Mouse (Mus musculus) fibroblast of lung, adult 2 months (primary cell): ENCODE data around the gene Itprid1.

Experiments used
- DNase-seq: peaks from one replicate; pipeline ENCODE4 v3.0.0-alpha.2; 2011; ENCODE audit warnings: low read depth

The Itprid1 gene

GRCm38 (mm10) chr6:55836650-55837320 lies at the start of gene Itprid1:
Gene Itprid1, plus strand, starts transcription at chr6:55836895.
- DNase-seq, result no peak

GRCm38 (mm10) chr6:55789557-55789956 lies 47.1 kb upstream of the Itprid1 start:
- DNase-seq, result no peak

GRCm38 (mm10) chr6:55791852-55792496 lies 44.7 kb upstream of the Itprid1 start:
- no peak for DNase-seq

- DNase-seq, result no peak
These were observed 44.2 kb upstream of the Itprid1 start for GRCm38 (mm10) chr6:55792536-55792935.

- DNase-seq, result no peak
These were observed 34.0 kb upstream of the Itprid1 start for GRCm38 (mm10) chr6:55802686-55803085.

GRCm38 (mm10) chr6:55803357-55803756 lies 33.3 kb upstream of the Itprid1 start:
- no peak for DNase-seq

GRCm38 (mm10) chr6:55803991-55804680 lies 32.6 kb upstream of the Itprid1 start:
- DNase-seq, result no peak

GRCm38 (mm10) chr6:55804681-55805000 lies 32.1 kb upstream of the Itprid1 start:
- no peak for DNase-seq

GRCm38 (mm10) chr6:55805291-55806137 lies 31.2 kb upstream of the Itprid1 start:
- DNase-seq, result no peak

GRCm38 (mm10) chr6:55806537-55806936 lies 30.2 kb upstream of the Itprid1 start:
- no peak for DNase-seq

- DNase-seq, result no peak
These were observed 28.0 kb upstream of the Itprid1 start for GRCm38 (mm10) chr6:55808692-55809091.

GRCm38 (mm10) chr6:55811153-55811552 lies 25.5 kb upstream of the Itprid1 start:
- DNase-seq, result no peak

- DNase-seq, result no peak
These were observed 24.3 kb upstream of the Itprid1 start for GRCm38 (mm10) chr6:55812353-55812752.

- no peak for DNase-seq
These were observed 22.3 kb upstream of the Itprid1 start for GRCm38 (mm10) chr6:55814184-55814926.

- no peak for DNase-seq
These were observed 19.8 kb upstream of the Itprid1 start for GRCm38 (mm10) chr6:55816911-55817310.

GRCm38 (mm10) chr6:55829722-55830121 lies 7.0 kb upstream of the Itprid1 start:
- no peak for DNase-seq

- no peak for DNase-seq
These were observed 15.9 kb downstream of the Itprid1 start for GRCm38 (mm10) chr6:55852589-55852988.

GRCm38 (mm10) chr6:55856085-55856484 lies 19.4 kb downstream of the Itprid1 start:
- no peak for DNase-seq

GRCm38 (mm10) chr6:55865206-55865605 lies 28.5 kb downstream of the Itprid1 start:
- no peak for DNase-seq

GRCm38 (mm10) chr6:55879356-55879960 lies 42.8 kb downstream of the Itprid1 start:
- no peak for DNase-seq

- DNase-seq, result no peak
These were observed 44.2 kb downstream of the Itprid1 start for GRCm38 (mm10) chr6:55880886-55881285.
